Mouse (Mus musculus): ENCODE measurements around the gene Insig2. TPM values are rescaled to one million over a fixed set of nuclear protein-coding genes. Genes with fewer than 3 reads are reported as not detected.

The Insig2 gene
- total RNA-seq (2023), result 10 to 100 TPM; 20.5 to 22.1 TPM

DNA sequence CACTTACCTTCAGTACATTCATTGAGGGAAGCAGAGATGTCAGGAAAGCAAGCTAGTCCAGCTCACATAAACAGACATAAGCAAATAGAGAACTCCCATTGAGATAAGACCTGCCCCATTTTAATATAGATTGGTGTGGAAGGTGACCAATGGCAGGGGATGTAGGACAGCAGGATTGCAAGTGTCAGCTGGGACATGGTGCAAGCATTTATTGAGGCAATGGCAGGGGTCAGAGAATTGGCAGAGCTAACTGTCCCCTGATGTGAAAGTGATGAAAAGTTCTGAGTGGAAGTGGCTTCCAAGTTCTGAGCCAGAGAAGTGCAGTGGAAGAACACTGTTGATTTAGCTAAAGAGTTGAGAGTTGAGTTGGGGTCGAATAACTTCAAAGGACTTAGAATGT is at the start of gene Insig2:
Gene Insig2 (minus strand): TSS at position 105 of the 400 bp plus-strand sequence.

Other genes starting within 250 kb of the Insig2 start
- 10 to 100 TPM; 37.5 to 40.1 TPM for gene Ccdc93, start 98.5 kb upstream of the Insig2 start, total RNA-seq (2023)
- gene Htr5b, start 195.9 kb upstream of the Insig2 start, total RNA-seq (2023), result not detected
- 10 to 100 TPM; 82.6 to 83.6 TPM for gene Ddx18, start 235.4 kb upstream of the Insig2 start, total RNA-seq (2023)

Data from T-cell, adult 66 days (primary cell).